Mouse (Mus musculus) limb, embryonic 15.5 days (tissue): ENCODE data around the gene Fam243. TPM values are rescaled to one million over a fixed set of nuclear protein-coding genes. Genes with fewer than 3 reads are reported as not detected.

ENCODE experiments used
- ATAC-seq: fragments of 200-750 bp; cut with Nextera tagmentation; 2 replicates; pipeline ENCODE4 v1.8.0; 2017; ENCODE audit warnings: low read depth, moderate TSS enrichment; ENCODE audit not compliant: insufficient number of reproducible peaks, low FRiP score, low TSS enrichment
- H3K27ac ChIP-seq: fragments of 300-500 bp; sonication (generic); 2 replicates; pipeline ENCODE4 v1.5.1; 2015; ENCODE audit warnings: moderate library complexity, mild to moderate bottlenecking, inconsistent platforms
- H3K27me3 ChIP-seq: fragments of 300-500 bp; sonication (generic); 2 replicates; pipeline ENCODE4 v1.6.1; 2015; ENCODE audit warnings: inconsistent platforms
- H3K36me3 ChIP-seq: fragments of 300-500 bp; sonication (generic); 2 replicates; pipeline ENCODE4 v1.6.1; 2015; ENCODE audit warnings: inconsistent platforms
- H3K4me1 ChIP-seq: fragments of 300-500 bp; sonication (generic); 2 replicates; pipeline ENCODE4 v1.6.1; 2015; ENCODE audit warnings: inconsistent platforms
- H3K4me2 ChIP-seq: fragments of 300-500 bp; sonication (generic); 2 replicates; pipeline ENCODE4 v1.6.1; 2015; ENCODE audit warnings: mild to moderate bottlenecking, inconsistent platforms
- H3K4me3 ChIP-seq: fragments of 300-500 bp; sonication (generic); 2 replicates; pipeline ENCODE4 v1.5.1; 2015; ENCODE audit warnings: mild to moderate bottlenecking, inconsistent platforms
- H3K9ac ChIP-seq: fragments of 300-500 bp; sonication (generic); 2 replicates; pipeline ENCODE4 v1.6.1; 2015; ENCODE audit warnings: inconsistent platforms
- H3K9me3 ChIP-seq: fragments of 300-500 bp; sonication (generic); 2 replicates; pipeline ENCODE4 v1.6.1; 2016; ENCODE audit warnings: inconsistent platforms
- WGBS: fragments of 180-500 bp; shearing (Covaris S2); methylation state at CpG from one replicate; pipeline ENCODE4 v1.1.7; 2015; 5-methylcytosine and 5-hydroxymethylcytosine counted together
- polyA plus RNA-seq: library from polyadenylated mRNA; unstranded; fragments of >200 nt; fragmentation: Nextera tagmentation; extraction: Ambion mirVana; gene quantifications from 2 replicates; pipeline ENCODE4 v1.2.1, GENCODE M21; 2015

Fam243 gene
- polyA plus RNA-seq, 1 experiment from 2014 or later = not detected

DNA sequence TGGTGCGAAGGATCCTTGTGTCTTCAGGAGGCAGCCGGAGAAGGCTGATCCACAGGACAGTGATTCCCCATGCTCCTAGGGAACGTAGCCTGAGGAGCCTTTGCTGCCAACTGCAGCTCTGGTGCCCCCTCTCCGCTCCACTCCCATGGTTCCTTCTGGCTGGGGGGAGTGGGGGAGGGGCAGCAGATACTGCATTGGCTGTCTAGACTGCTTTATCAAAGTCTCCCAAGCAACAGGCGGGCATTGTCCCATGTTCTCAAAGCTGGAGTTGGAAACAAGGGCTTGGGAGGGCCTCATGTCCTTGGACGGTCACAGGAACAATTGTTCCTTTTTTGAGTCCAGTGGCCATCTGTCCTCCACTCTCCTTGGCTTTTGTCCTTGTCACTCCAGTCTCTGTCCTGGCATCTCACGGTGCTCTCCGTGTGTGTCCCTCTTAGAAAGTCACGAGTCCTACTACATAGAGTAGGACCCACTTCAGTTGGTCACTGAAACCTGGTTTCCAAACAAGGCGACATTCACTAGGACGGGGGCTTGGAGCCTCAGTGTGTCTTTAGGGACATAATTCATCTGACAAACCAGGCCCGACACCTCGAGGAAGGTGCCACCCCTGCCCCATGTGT, 25.2 kb upstream of the Fam243 start:
- 74% methylated on average over 13 of the region's 13 CpGs for WGBS
- no peak overlapping the region for H3K27ac ChIP-seq
- H3K27me3 ChIP-seq = peaks cover 2% of the 10 kb centered on the region; the same call in 1 of the 2 replicates
- H3K36me3 ChIP-seq = no peaks in the 10 kb centered on the region
- no peaks in the 10 kb centered on the region for H3K9me3 ChIP-seq
- ATAC-seq = no peak
- no peak overlapping the region for H3K4me3 ChIP-seq
- H3K4me1 ChIP-seq = peaks cover under 1% of the 10 kb centered on the region; the same call in 1 of the 2 replicates
- H3K4me2 ChIP-seq = no peak overlapping the region
- H3K9ac ChIP-seq = no peak overlapping the region

DNA sequence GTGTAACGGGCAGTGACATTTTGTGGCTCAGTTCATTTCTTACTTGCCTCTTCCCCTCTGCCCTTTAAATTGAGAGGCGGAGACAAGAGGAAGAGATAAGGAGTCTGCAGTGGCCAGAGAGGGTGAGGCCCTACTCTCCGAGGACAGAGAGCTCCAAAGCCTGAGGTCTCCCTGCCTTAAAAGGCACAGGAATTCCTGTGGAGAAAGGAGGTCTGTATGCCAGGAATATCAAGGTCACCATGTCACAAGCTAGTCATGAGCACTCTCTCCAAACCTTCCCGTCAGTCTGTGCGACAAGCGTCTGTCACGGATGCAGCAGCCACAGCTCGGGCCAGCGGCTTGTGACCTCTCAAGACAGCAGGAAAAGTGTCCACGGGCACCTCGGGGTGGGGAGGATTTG, 23.9 kb upstream of the Fam243 start:
- no peak overlapping the region for H3K4me2 ChIP-seq
- no peak overlapping the region for H3K27ac ChIP-seq
- WGBS = 68% methylated on average over 11 of the region's 11 CpGs
- no peak overlapping the region for H3K4me3 ChIP-seq
- no peak for ATAC-seq
- H3K4me1 ChIP-seq = peaks cover 11% of the 10 kb centered on the region
- no peak overlapping the region for H3K9ac ChIP-seq
- peaks cover 6% of the 10 kb centered on the region; the same call in 1 of the 2 replicates for H3K27me3 ChIP-seq
- H3K9me3 ChIP-seq = no peaks in the 10 kb centered on the region
- no peaks in the 10 kb centered on the region for H3K36me3 ChIP-seq

DNA sequence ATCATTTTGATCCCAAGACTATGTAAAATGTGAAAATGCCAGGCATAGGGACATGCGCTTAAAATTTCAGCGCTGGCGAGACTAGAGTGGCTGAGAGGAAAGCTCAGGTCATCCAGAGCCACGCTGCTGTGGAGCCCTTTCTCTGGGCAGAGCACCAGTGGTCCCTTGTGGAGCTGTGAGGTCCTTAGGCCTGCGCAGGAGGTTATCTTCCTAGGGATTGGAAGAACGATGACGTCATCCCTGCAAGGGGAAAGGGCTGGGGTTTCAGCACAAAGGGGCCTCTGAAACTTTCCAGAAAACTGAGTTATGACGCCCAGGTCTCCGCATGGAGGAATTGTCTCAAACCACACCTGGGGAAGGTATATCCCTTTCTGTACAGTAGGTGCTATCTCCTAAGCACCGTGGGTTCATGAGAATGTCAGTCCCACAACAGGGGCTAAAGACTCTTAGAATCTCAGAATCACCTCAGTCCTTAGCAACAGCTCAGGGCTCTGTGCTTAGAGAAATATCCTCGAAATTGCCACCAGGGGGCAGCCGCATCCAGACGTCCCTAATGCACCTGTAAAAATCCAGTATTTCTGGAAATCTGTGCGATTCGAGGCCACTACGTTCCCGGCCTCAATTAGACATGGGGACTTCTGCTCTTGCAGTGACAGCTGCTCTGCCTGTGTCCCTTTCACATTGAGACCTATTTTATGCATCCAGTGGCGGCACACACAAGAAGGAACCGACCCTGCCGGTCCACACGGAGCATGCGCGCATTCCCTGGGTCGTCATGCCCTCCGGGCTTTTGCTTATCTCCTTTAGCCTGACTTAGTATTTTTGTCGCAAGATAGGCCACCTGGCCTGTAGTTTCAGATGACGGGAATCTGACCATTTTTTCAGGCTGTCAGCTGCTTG, 19.6 kb upstream of the Fam243 start:
- Histone ChIP-seq H3K36me3 (no peaks in the 10 kb centered on the region), H3K27ac (no peak overlapping the region; the same call in 1 of the 2 replicates), H3K9me3 (no peaks in the 10 kb centered on the region), H3K9ac (no peak overlapping the region), H3K27me3 (peaks cover 9% of the 10 kb centered on the region; the same call in 1 of the 2 replicates), H3K4me2 (peak overlapping the region; percentile 38), H3K4me1 (peaks cover 13% of the 10 kb centered on the region), H3K4me3 (peak overlapping the region; percentile 19)
- ATAC-seq = peak; percentile 27; the same call in 1 of the 2 replicates
- WGBS = 27% methylated on average over 27 of the region's 27 CpGs

DNA sequence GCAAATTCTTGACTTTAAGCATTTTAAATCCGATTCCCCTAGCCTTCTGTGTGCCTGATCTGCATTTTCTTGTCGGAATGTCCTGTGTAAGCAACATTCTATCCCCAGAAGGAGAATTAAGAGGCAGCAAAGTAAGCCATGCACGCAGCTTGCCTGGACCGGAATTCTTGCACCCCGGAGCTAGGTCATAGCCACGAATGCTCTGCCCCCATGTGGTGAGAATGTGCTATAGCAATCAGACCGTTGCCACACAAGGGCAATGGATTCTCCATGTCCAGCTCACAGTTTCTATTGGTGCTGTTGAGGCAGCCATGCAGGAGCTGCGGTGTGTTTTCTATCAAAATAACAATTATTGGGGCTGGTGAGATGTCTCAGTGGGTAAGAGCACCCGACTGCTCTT, 15.0 kb upstream of the Fam243 start:
- Histone ChIP-seq H3K4me1 (peaks cover 20% of the 10 kb centered on the region), H3K36me3 (no peaks in the 10 kb centered on the region), H3K27me3 (peaks cover 7% of the 10 kb centered on the region; the same call in 1 of the 2 replicates), H3K4me3 (no peak overlapping the region), H3K9me3 (no peaks in the 10 kb centered on the region), H3K9ac (no peak overlapping the region), H3K4me2 (0 out of 2 replicates have a peak overlapping the region, but pooled peaks have one; percentile 13), H3K27ac (0 out of 2 replicates have a peak overlapping the region, but pooled peaks have one; percentile 6)
- no peak for ATAC-seq
- 4% methylated on average over 9 of the region's 9 CpGs for WGBS

DNA sequence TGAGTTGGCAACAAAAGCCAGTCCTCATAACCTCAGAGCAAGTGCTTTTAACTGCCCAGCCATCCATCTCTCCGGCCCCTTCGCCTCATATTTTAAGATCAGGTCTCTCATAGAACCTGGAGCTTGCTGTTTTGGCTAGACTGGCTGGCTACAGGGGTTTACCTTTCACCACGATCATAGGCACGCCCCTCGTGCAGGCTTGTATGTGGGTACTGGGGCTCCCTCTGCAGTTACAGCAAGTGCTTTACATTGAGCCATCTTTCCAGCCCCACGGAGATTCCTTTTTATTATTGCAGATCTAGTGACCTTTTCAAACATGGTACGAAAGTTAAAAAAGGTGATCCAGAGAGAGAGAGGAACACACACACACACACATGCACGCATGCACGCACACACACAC, 13.4 kb upstream of the Fam243 start:
- Histone ChIP-seq H3K27me3 (no peaks in the 10 kb centered on the region), H3K4me1 (peaks cover 11% of the 10 kb centered on the region), H3K36me3 (no peaks in the 10 kb centered on the region), H3K27ac (no peak overlapping the region), H3K4me3 (no peak overlapping the region), H3K9me3 (no peaks in the 10 kb centered on the region), H3K9ac (no peak overlapping the region), H3K4me2 (no peak overlapping the region)
- ATAC-seq = no peak
- 49% methylated on average over 9 of the region's 9 CpGs for WGBS

DNA sequence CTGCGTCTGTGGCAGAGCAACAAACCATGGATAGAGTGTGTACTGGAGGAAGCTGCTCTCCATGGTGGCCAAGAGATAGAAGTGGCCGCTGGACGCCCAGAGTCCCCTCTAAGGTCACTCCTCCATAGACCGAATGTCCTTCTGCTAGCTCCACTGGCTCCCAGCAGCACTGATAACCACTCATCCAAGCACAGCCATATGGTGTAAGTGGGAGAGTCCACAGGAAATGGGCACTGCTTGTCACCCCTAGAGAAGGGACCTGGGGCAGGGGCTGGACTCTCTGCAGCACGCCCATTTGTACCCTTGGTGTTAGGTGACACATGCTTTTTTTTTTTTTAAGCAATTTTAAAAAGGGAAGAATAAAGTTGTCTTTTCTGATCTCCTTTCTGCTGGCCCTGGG, 9.7 kb upstream of the Fam243 start:
- H3K27ac ChIP-seq = no peak overlapping the region
- H3K27me3 ChIP-seq = no peaks in the 10 kb centered on the region
- H3K36me3 ChIP-seq = no peaks in the 10 kb centered on the region
- no peak overlapping the region for H3K4me3 ChIP-seq
- WGBS = 84% methylated on average over 5 of the region's 5 CpGs
- ATAC-seq = no peak
- H3K4me2 ChIP-seq = no peak overlapping the region
- H3K4me1 ChIP-seq = peaks cover 10% of the 10 kb centered on the region
- H3K9me3 ChIP-seq = no peaks in the 10 kb centered on the region
- no peak overlapping the region for H3K9ac ChIP-seq

DNA sequence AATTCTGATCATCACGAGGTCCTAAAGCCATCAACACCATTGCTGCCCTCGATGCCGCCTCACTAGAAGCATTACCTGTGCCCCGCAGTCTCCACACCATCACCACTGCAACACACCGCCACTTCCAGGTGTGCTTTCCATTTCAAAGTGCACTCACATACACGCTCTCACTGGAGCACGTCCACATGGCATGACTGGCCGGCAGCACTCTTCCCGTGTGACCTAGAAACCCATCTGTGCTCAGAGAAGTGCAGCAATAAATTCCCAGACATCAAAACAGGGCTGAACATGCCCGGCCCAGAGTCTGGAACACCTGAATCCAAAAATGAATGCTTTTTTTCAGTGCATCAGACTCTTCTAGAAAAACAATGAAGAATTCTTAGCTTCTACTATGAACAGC, 6.7 kb upstream of the Fam243 start:
- Histone ChIP-seq H3K9ac (no peak overlapping the region), H3K4me3 (no peak overlapping the region), H3K36me3 (no peaks in the 10 kb centered on the region), H3K4me2 (no peak overlapping the region), H3K27ac (no peak overlapping the region), H3K27me3 (no peaks in the 10 kb centered on the region), H3K9me3 (no peaks in the 10 kb centered on the region), H3K4me1 (peaks cover 8% of the 10 kb centered on the region)
- no peak for ATAC-seq
- WGBS = 71% methylated on average over 10 of the region's 10 CpGs

DNA sequence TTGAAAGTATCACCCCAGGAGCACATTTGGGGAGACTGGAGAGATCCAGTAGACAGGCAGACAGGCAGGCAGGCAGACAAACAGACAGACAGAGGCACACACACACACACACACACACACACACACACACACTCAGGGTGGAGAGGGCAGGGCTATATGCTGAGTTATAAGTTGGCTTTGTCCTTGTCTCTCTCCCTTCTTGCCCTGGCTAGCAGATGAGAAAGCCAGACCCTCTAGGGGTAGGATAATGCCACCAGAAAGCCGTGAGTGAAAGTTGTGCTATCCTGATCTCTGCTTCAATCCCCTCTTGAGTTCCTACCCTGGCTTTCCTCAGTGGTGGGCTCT, 3.8 kb upstream of the Fam243 start:
- Histone ChIP-seq H3K4me1 (peaks cover 5% of the 10 kb centered on the region; the same call in 1 of the 2 replicates), H3K9ac (no peak overlapping the region), H3K9me3 (no peaks in the 10 kb centered on the region), H3K36me3 (no peaks in the 10 kb centered on the region), H3K27ac (no peak overlapping the region), H3K27me3 (no peaks in the 10 kb centered on the region), H3K4me2 (no peak overlapping the region), H3K4me3 (no peak overlapping the region)
- WGBS = 41% methylated on average over 1 of the region's 1 CpGs
- no peak for ATAC-seq

DNA sequence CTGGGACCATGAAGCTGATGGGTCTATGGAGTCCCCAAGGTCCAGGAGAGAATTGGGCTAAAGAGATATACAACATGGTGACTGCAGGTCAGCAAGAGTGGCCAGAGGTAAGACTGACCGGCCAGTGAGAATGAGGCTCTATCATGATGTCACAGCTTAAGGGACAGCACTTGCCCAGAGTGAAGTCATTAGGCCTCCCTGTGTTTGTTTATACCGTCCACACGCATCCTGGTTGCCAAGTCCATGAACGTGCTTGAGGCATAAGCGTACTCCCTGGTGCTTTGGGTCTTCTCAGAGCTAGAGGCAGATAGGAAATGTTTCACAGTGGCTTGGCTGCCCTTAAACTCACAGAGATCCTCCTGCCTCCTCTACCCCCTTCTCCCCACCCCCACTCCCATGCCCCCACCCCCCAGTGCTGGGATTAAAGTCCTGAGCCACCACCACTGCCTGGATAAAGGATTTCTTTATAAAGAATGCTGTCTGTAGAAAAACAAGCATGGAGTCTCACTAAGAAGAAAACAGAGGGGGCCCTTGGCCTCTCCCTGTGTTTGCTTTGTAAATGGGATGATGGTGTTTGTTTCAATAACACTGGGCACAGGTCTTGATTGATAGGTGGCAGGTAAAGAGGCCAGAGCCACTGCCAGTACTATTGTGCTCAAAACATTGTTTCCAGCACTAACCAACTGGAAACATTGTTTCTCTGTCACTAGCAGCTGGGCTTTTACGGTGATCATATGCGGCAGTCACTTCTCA, 3.2 kb upstream of the Fam243 start:
- H3K4me3 ChIP-seq = no peak overlapping the region
- H3K4me1 ChIP-seq = peaks cover 5% of the 10 kb centered on the region; the same call in 1 of the 2 replicates
- no peak overlapping the region for H3K27ac ChIP-seq
- H3K4me2 ChIP-seq = no peak overlapping the region
- no peaks in the 10 kb centered on the region for H3K36me3 ChIP-seq
- ATAC-seq = no peak
- H3K9ac ChIP-seq = no peak overlapping the region
- H3K27me3 ChIP-seq = no peaks in the 10 kb centered on the region
- no peaks in the 10 kb centered on the region for H3K9me3 ChIP-seq
- WGBS = 52% methylated on average over 7 of the region's 7 CpGs

DNA sequence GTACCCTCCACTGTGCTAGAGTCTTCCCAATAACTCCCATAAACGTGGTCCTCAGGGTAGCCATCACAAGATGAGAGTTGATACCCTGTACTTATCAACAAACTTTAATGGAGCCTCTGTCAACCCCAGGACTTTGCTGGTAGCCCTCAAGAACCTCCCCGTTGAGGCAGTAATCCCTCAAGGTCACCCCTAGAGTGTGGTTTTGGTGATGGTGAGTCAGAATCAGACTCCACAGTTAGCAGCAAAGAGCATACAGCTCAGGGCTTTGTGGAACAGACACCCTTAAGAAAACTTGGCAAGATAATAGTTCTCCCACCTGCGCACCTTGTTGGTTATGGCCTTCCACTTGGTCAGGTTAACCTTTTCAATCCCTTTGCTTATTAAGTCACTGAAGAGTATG, 880 bp downstream of the Fam243 start:
- H3K9ac ChIP-seq = no peak overlapping the region
- H3K4me2 ChIP-seq = no peak overlapping the region
- H3K4me1 ChIP-seq = no peaks in the 10 kb centered on the region
- no peak for ATAC-seq
- H3K27me3 ChIP-seq = no peaks in the 10 kb centered on the region
- H3K36me3 ChIP-seq = no peaks in the 10 kb centered on the region
- 80% methylated on average over 3 of the region's 3 CpGs for WGBS
- H3K9me3 ChIP-seq = no peaks in the 10 kb centered on the region
- no peak overlapping the region for H3K4me3 ChIP-seq
- no peak overlapping the region for H3K27ac ChIP-seq

DNA sequence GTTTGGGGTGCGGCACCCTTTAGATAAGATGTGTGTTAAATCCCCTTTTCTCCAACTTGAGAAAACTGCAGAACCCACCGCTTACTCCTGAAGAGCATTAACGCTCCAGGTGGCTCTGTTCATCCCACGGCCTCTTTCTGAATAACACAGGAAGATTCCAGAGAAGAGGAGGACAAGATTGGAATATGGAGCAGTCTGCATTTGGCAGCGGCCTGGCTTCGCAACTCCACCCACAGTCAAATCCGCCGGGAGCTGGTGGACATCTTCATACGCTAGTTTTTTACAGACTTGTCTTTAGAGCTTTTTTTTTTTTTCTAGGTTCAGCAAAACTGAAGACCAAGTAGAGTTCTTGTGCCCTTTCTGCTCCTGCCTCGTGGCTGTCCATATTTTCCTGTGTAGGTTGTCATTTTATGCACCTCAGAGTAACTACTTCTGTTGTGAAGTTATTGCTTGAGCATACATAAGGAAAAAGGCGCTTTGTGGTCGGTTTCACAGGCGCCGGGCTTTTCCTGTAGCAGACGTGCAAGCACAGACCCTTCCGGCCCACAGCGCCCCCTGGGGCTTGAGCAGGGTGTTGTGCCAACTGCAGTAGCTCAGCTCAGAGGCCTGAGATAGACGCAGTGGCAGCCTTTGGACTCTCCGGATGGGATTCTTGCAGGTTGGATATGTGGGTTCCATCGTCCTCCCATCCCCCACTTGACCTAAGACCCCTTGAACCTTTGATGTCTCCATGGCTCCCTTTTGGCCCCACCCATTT, 1.7 kb downstream of the Fam243 start:
- no peak for ATAC-seq
- H3K36me3 ChIP-seq = no peaks in the 10 kb centered on the region
- H3K4me3 ChIP-seq = no peak overlapping the region
- no peak overlapping the region for H3K9ac ChIP-seq
- WGBS = 62% methylated on average over 20 of the region's 20 CpGs
- H3K4me2 ChIP-seq = no peak overlapping the region
- H3K4me1 ChIP-seq = 0 out of 2 replicates have a peak, but pooled peaks cover under 1% of the 10 kb centered on the region
- H3K9me3 ChIP-seq = no peaks in the 10 kb centered on the region
- no peak overlapping the region for H3K27ac ChIP-seq
- no peaks in the 10 kb centered on the region for H3K27me3 ChIP-seq
